Mouse (Mus musculus): ENCODE measurements at regions not wholly inside any gene's neighbourhood (a gene's known extent, or its start where the extent isn't known, plus 50 kb on each side); places are given as distances from the start of the nearest gene placed in this dataset.

- TF ChIP-seq SMC3 (IDR thresholded peaks at IDR 0.05; ENCODE audit: low read depth, low read length) (no peak), CTCF (IDR thresholded peaks at IDR 0.05 in 2 of 3, conservative IDR thresholded peaks at IDR 0.05 in 1 of 3; ENCODE audit: control insufficient read depth in 1 of 3, insufficient read depth in 1 of 3, low read depth in 2 of 3, low read length in 3 of 3, poor library complexity in 1 of 3, severe bottlenecking in 1 of 3) (peak in 2 of 3 experiments; percentile 21; a peak in 2 of 6 replicates), MAZ (IDR thresholded peaks at IDR 0.05; ENCODE audit: low read depth, low read length) (no peak), HCFC1 (IDR thresholded peaks at IDR 0.05; ENCODE audit: low read depth, low read length) (no peak), NELFE (IDR thresholded peaks at IDR 0.05; ENCODE audit: low read depth, low read length) (no peak), ZKSCAN1 (IDR thresholded peaks at IDR 0.05; ENCODE audit: low read depth, low read length) (no peak), POLR2A (IDR thresholded peaks at IDR 0.05; ENCODE audit: control insufficient read depth in 1 of 2, insufficient read depth in 1 of 2, low read depth in 1 of 2, low read length in 2 of 2, poor library complexity in 1 of 2) (no peak), KAT2A (conservative IDR thresholded peaks at IDR 0.05; ENCODE audit: low read depth, low read length) (no peak), POLR2AphosphoS5 (IDR thresholded peaks at IDR 0.05; ENCODE audit: borderline replicate concordance, low read depth, low read length) (no peak), ZC3H11A (IDR thresholded peaks at IDR 0.05; ENCODE audit: low read depth, low read length) (no peak), E2F4 (IDR thresholded peaks at IDR 0.05; ENCODE audit: borderline replicate concordance, low read depth, low read length) (no peak), ETS1 (IDR thresholded peaks at IDR 0.05; ENCODE audit: low read depth, low read length) (no peak), TAL1 (IDR thresholded peaks at IDR 0.05; ENCODE audit: low read length) (no peak)
These were observed 172.0 kb downstream of the Cand1 start for GRCm38 (mm10) chr10:119067838-119068237.
